Mouse (Mus musculus) kidney, adult 8-10 months (tissue): ENCODE results near the gene Slc25a36.

Source experiments
- DNase-seq, 2 experiments: peaks; one replicate each; pipeline ENCODE4 v3.0.0; 2022

The Slc25a36 gene

DNA sequence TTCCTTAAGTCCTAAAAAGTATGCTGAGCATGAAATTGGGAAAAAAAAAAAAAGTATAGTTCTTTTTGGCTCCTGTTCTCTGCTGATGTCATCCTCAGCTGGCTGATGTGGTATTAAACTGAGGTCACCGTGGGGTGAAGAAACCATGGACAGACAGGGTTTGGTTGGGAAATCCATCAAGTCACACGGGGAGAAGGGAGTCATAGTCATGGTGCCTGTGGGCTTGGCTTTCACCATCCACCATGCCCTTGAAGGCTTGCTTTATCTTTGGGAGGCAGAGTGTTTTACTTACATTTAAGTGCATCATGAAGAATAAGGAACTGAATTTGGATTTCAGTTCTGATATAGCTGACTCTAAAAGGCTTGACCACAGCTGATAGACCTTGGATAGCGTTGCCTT, 72.9 kb downstream of the Slc25a36 start:
- no peak for DNase-seq

DNA sequence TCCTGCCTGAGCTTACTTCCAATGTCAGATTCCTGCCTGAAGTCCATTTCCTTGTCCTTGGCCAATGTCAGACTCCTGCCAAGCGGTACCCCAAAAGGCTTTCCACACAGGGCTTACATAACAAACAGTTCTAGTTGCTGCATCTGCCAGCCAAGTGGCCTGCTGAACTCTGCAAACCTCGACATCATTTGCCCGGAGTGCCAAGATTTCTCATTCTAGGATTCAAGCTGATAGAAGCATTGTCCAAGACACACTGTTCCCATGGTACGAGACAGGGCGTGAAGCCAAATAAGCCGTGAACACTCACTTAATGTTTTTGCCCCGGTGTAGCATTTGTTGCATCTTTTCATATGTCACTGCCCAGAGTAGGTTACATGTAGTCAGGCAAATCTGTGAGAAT, 74.3 kb downstream of the Slc25a36 start:
- DNase-seq, result peak; percentile 47 to 48

DNA sequence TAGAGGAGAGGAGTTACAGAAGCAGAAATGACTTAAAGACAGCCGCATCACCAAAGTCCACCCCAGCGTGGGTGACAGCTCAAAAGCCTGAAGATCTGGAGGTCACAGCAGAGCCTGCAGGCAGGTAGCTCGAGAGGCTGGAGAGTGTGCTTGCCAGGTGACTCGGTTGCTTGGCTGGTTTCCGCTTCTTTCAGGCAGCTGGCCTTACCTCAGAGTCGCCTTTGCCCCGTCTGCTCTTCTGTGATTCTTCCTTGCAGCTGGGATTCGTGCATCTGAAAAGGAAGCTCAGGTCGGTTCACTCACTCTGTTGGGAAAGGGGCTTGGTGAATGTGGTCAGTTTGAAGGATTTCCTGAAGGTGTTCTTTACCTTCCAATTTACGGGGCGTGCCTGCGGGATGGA, 83.6 kb downstream of the Slc25a36 start:
- DNase-seq, result no peak

- DNase-seq, result no peak
Measured at GRCm38 (mm10) chr9:97026006-97026405, 85.0 kb downstream of the Slc25a36 start.
